Mouse (Mus musculus) heart, postnatal 0 days (tissue): Measurements from ENCODE around the gene Gm5447. TPM values are rescaled to one million over a fixed set of nuclear protein-coding genes. Genes with fewer than 3 reads are reported as not detected.

ENCODE experiments used
- ATAC-seq: fragments of 200-750 bp; cut with Nextera tagmentation; 2 replicates; pipeline ENCODE4 v1.8.0; 2017; ENCODE audit warnings: low read depth, moderate number of reproducible peaks, moderate library complexity; ENCODE audit not compliant: insufficient read depth
- DNase-seq: peaks from one replicate; pipeline ENCODE4 v3.0.0-alpha.2; 2016; ENCODE audit warnings: low spot score
- H3K27ac ChIP-seq: fragments of 300-500 bp; sonication (generic); 2 replicates; pipeline ENCODE4 v1.5.1; 2014; ENCODE audit warnings: low read depth, mild to moderate bottlenecking
- H3K27me3 ChIP-seq: fragments of 300-500 bp; sonication (generic); 2 replicates; pipeline ENCODE4 v1.6.1; 2014; ENCODE audit warnings: low read length, mixed read lengths; ENCODE audit not compliant: control insufficient read depth, insufficient read depth
- H3K36me3 ChIP-seq: fragments of 300-500 bp; sonication (generic); replicated peaks from 2 replicates; pipeline ENCODE4 v1.6.1; 2014; ENCODE audit warnings: low read length, mixed read lengths; ENCODE audit not compliant: control insufficient read depth, insufficient read depth
- H3K4me1 ChIP-seq: fragments of 300-500 bp; sonication (generic); 2 replicates; pipeline ENCODE4 v1.6.1; 2014; ENCODE audit warnings: antibody characterized with exemption; ENCODE audit not compliant: control insufficient read depth, insufficient read depth
- H3K4me2 ChIP-seq: fragments of 300-500 bp; sonication (generic); 2 replicates; pipeline ENCODE4 v1.6.1; 2014; ENCODE audit warnings: low read depth, mild to moderate bottlenecking, low read length, moderate library complexity
- H3K4me3 ChIP-seq: fragments of 300-500 bp; sonication (generic); 2 replicates; pipeline ENCODE4 v1.5.1; 2014; ENCODE audit warnings: low read depth, low read length
- H3K9ac ChIP-seq: fragments of 300-500 bp; sonication (generic); replicated peaks from 2 replicates; pipeline ENCODE4 v1.6.1; 2014; ENCODE audit warnings: low read depth, low read length, mixed read lengths
- H3K9me3 ChIP-seq: fragments of 300-500 bp; sonication (generic); replicated peaks from 2 replicates; pipeline ENCODE4 v1.6.1; 2016; ENCODE audit warnings: low read length; ENCODE audit not compliant: control insufficient read depth
- CTCF ChIP-seq: IDR thresholded peaks from 2 replicates; pipeline ENCODE4 v1.5.1; 2016; ENCODE audit warnings: antibody characterized with exemption, control low read depth, low read depth
- EP300 ChIP-seq: IDR thresholded peaks from 2 replicates; pipeline ENCODE4 v1.6.1; 2016; ENCODE audit warnings: antibody characterized with exemption, low read depth
- WGBS: fragments of 180-500 bp; shearing (Covaris S2); extraction: QIAGEN DNeasy Blood & Tissue Kit; methylation state at CpG from one replicate; pipeline ENCODE4 v1.1.7; 2014; 5-methylcytosine and 5-hydroxymethylcytosine counted together
- polyA plus RNA-seq: library from polyadenylated mRNA; unstranded; fragments of >200 nt; fragmentation: Nextera tagmentation; extraction: Ambion mirVana; gene quantifications from 2 replicates; pipeline ENCODE4 v1.2.1, GENCODE M21; 2015
- total RNA-seq: library from RNA; depleted of rRNA; stranded (reverse); fragments of >200 nt; gene quantifications from 2 replicates; pipeline ENCODE4 v1.2.3, GENCODE M21; 2014; ENCODE audit warnings: low replicate concordance

Gene Gm5447
- total and polyA plus RNA-seq, 2 experiments from 2014 or later = not detected

DNA sequence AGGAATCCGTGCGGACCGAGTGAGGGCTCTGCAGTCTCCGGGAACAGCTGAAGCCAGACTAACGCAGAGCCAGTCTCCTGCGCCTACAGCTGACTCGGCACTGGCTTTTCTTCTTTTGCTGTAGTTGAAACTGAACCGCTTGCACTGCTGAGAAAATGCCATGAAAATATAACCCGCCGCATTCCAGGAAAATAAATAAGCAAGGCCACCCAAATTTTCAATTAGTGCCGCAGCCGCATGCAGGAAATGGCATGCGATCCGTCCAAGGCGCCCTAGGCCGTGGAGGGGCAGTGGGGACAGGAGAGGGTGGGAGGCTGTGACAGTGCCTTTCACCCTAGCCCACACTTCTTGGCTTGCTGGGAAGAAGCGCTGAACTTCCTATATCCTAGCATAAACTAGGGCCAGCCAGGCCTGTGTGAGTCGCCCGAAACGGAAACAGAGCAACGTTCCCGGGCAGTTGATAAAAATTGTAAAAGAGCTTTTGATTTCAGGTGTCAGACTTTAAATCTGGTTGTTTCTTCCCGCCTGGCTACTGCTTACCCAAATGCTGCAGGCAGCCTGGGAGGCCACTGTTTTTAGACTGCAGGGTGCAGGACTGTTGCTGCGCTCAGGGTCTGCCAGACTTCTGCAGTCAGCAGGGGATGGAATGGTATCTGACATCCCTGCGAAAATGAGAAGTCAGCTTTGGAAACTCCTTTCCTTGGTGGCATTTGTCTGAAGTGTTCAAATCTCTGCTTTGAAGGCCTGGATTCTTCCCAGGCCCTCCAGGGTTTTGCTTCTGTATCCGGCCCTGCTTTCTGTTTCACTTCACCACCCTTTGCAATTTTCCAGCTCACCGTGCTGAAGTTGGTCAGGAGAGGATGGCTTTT is 11.8 kb downstream of the Gm5447 start:
- Histone ChIP-seq H3K27me3 (no peaks in the 10 kb centered on the region), H3K9me3 (no peaks in the 10 kb centered on the region), H3K4me3 (peak overlapping the region; percentile 43), H3K36me3 (no peaks in the 10 kb centered on the region), H3K4me1 (no peaks in the 10 kb centered on the region), H3K9ac (peak overlapping the region; percentile 38), H3K27ac (peak overlapping the region; percentile 59), H3K4me2 (peak overlapping the region; percentile 71)
- peak; percentile 79 for ATAC-seq
- peak; percentile 45 for DNase-seq
- TF ChIP-seq CTCF = no peak
- no peak for TF ChIP-seq EP300
- 7% methylated on average over 27 of the region's 27 CpGs for WGBS

GRCm38 (mm10) chr13:30986934-30987455 is 13.0 kb downstream of the Gm5447 start:
- no peaks in the 10 kb centered on the region for H3K4me1 ChIP-seq
- H3K36me3 ChIP-seq = no peaks in the 10 kb centered on the region
- no peak overlapping the region for H3K9ac ChIP-seq
- H3K4me3 ChIP-seq = no peak overlapping the region
- 61% methylated on average over 10 of the region's 10 CpGs for WGBS
- H3K9me3 ChIP-seq = no peaks in the 10 kb centered on the region
- no peak for TF ChIP-seq CTCF
- no peak for TF ChIP-seq EP300
- 0 out of 2 replicates have a peak overlapping the region, but pooled peaks have one; percentile 71 for H3K4me2 ChIP-seq
- DNase-seq (no peak), ATAC-seq (no peak)
- no peaks in the 10 kb centered on the region for H3K27me3 ChIP-seq
- no peak overlapping the region for H3K27ac ChIP-seq

GRCm38 (mm10) chr13:30987686-30988085 is 13.7 kb downstream of the Gm5447 start:
- H3K27ac ChIP-seq = no peak overlapping the region
- H3K4me3 ChIP-seq = no peak overlapping the region
- no peaks in the 10 kb centered on the region for H3K36me3 ChIP-seq
- no peak overlapping the region for H3K9ac ChIP-seq
- H3K27me3 ChIP-seq = no peaks in the 10 kb centered on the region
- no peak for DNase-seq
- 81% methylated on average over 2 of the region's 2 CpGs for WGBS
- no peak overlapping the region for H3K4me2 ChIP-seq
- no peak for TF ChIP-seq CTCF
- no peak for TF ChIP-seq EP300
- H3K4me1 ChIP-seq = no peaks in the 10 kb centered on the region
- ATAC-seq = no peak
- no peaks in the 10 kb centered on the region for H3K9me3 ChIP-seq

DNA sequence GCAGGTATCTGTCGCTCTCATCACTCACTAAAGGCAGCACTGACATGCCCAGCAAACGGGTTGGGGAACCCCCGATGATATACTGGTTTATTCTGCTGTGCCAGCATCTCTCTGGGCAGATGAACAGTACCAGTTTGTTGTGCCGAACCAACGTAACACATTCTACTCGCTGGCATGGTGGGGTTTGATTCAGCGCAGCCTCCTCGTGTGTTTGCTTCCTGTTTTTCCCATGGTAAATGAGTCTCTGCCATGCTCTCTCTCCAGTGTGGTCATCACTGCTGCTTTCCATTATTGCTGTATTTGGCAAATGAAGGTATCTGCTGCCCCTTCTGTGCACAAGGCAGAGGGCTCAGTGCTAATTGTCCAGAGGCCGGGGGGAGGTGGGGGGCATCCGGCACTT is 15.7 kb downstream of the Gm5447 start:
- DNase-seq = no peak
- Histone ChIP-seq H3K9ac (no peak overlapping the region), H3K9me3 (no peaks in the 10 kb centered on the region), H3K4me3 (no peak overlapping the region), H3K4me2 (no peak overlapping the region), H3K36me3 (no peaks in the 10 kb centered on the region), H3K27ac (no peak overlapping the region), H3K4me1 (no peaks in the 10 kb centered on the region), H3K27me3 (no peaks in the 10 kb centered on the region)
- 78% methylated on average over 10 of the region's 10 CpGs for WGBS
- TF ChIP-seq EP300 = no peak
- no peak for TF ChIP-seq CTCF
- no peak for ATAC-seq

GRCm38 (mm10) chr13:30990233-30990632 is 16.2 kb downstream of the Gm5447 start:
- Histone ChIP-seq H3K9ac (no peak overlapping the region), H3K9me3 (no peaks in the 10 kb centered on the region), H3K4me1 (no peaks in the 10 kb centered on the region), H3K27me3 (no peaks in the 10 kb centered on the region), H3K4me2 (no peak overlapping the region), H3K36me3 (no peaks in the 10 kb centered on the region), H3K4me3 (no peak overlapping the region), H3K27ac (no peak overlapping the region)
- no peak for DNase-seq
- no peak for ATAC-seq
- no peak for TF ChIP-seq CTCF
- no peak for TF ChIP-seq EP300
- 62% methylated on average over 9 of the region's 9 CpGs for whole genome bisulfite sequencing
